Mouse (Mus musculus) colon, adult 2 months (tissue): ENCODE measurements around the gene BC051019. TPM values are rescaled to one million over a fixed set of nuclear protein-coding genes. Genes with fewer than 3 reads are reported as not detected.

ENCODE experiments used
- polyA plus RNA-seq: library from polyadenylated mRNA; depleted of rRNA; stranded (reverse); fragments of >200 nt; gene quantifications from 2 replicates; pipeline ENCODE4 v1.2.3, GENCODE M21; 2012; rRNA removed

BC051019 gene
- polyA plus RNA-seq, result 0.51 and 0.95 TPM in 2 replicates

DNA sequence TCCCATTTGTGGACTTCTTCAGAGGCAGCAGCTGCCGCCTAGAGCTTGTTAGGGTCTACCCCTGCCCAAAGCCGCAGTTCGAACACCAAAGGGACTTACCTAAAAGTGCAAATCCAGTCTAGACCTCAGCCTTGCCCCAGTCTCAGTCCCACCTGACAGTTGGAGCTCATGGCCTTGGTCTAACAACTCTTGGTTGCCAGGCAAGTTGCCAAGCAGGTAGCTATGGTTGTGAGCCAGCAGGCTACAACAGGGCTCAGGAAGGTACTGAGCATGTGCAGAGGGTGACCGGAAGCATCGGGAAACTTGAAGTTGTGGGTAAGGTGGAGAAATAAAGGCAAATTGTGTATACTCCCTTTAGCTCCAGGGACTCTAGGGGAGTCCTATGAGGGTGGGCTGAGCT lies at the start of gene BC051019:
TSS of gene BC051019 (minus strand) at position 154 of the 400 bp plus-strand sequence.

GRCm38 (mm10) chr7:109752008-109752925 lies 28.6 kb upstream of the BC051019 start, which contains the start of gene Tmem9b:
Gene Tmem9b (minus strand): TSS chr7:109752875.

GRCm38 (mm10) chr7:109731626-109732025 lies 8.0 kb upstream of the BC051019 start, which contains the start of gene Ascl3:
Gene Ascl3 (minus strand): TSS chr7:109731726.

DNA sequence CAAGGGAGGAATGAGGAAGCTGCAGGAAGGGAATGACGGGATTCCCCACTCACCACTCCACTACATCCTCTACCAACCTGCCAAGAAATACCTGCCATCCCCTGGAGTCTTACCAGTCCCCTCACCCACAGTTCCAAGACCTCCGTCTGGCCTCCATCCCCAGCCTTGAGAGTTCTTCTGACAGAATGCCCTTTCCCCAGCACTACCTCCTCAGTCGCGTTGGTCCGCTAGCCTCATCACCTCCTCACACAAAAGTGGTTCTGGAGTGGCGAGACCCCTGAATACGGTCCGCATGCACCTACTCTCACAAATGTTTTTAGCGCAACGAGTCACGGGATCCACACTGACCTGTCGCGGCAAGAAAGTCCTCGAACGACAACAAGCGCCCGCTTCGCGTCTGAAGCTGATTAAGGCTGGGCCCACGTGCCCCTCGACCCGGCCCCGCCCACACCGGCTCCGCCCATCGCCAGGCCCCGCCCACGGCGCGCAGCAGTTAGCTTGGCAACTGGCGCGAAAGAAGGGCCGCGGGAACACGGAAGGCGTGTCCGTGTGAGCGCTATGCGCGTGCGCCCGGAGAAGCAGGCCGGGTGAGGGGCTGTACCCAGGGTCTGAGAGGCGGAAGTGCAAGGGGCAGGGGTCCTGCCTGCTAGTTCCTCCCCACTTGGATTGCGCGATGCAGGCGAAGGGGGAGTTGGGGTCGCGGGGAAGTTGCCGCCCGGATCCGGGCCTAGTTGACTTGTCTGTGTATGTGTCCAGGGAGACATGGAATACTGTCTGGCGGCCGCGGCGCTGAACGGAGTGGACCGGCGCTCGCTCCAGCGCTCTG lies 20.2 kb downstream of the BC051019 start, which contains the start of the genes St5 and Akip1:
TSS of gene St5 (minus strand) at position 416 of the 826 bp plus-strand sequence.
TSS of gene Akip1 (plus strand) at position 501 of the 826 bp plus-strand sequence.

Other genes starting within 250 kb of the BC051019 start
- 0.07 TPM in 2 replicates for gene Trim66, start 215.7 kb downstream of the BC051019 start, polyA plus RNA-seq
- 369 and 454 TPM in 2 replicates for gene Rpl27a, start 204.7 kb downstream of the BC051019 start, polyA plus RNA-seq
- 46.7 and 55.8 TPM in 2 replicates for gene St5, start 20.2 kb downstream of the BC051019 start, polyA plus RNA-seq
- 8.2 and 9.3 TPM in 2 replicates for gene Akip1, start 20.2 kb downstream of the BC051019 start, polyA plus RNA-seq
- 0.56 and 0.61 TPM in 2 replicates for gene Ascl3, start 7.9 kb upstream of the BC051019 start, polyA plus RNA-seq
- gene Tmem9b, start 29.0 kb upstream of the BC051019 start, polyA plus RNA-seq, result 42.9 and 54.3 TPM in 2 replicates
- 0.09 and 0.17 TPM in 2 replicates for gene Nrip3, start 58.2 kb upstream of the BC051019 start, polyA plus RNA-seq
- 2.2 and 2.4 TPM in 2 replicates for gene Scube2, start 141.8 kb upstream of the BC051019 start, polyA plus RNA-seq
- 27.3 and 29.3 TPM in 2 replicates for gene Dennd5a, start 236.6 kb upstream of the BC051019 start, polyA plus RNA-seq